Mouse (Mus musculus) heart, adult 2 months (tissue): ENCODE results near the gene Fxr2.

ENCODE experiments used
- CTCF ChIP-seq: fragments of 200-600 bp; IDR thresholded peaks from 2 replicates; pipeline ENCODE4 v1.8.1; 2022; ENCODE audit warnings: antibody characterized with exemption, mild to moderate bottlenecking, moderate library complexity
- EP300 ChIP-seq: fragments of 200-500 bp; IDR thresholded peaks from 2 replicates; pipeline ENCODE4 v1.6.1; 2011; ENCODE audit warnings: low read depth, low read length, control low read depth; ENCODE audit not compliant: insufficient read depth

- TF ChIP-seq CTCF: no peak
- TF ChIP-seq EP300: no peak
These were observed 11.1 kb upstream of the Fxr2 start, which contains the start of gene Sat2 for GRCm38 (mm10) chr11:69621571-69622268.
